Mouse (Mus musculus) large intestine, adult 2 months (tissue): Measurements from ENCODE around the gene Cd2bp2. TPM values are rescaled to one million over a fixed set of nuclear protein-coding genes. Genes with fewer than 3 reads are reported as not detected.
A peak's percentile ranks its signal among the peaks of the same experiment; 100 is the strongest.

Source experiments
- DNase-seq: peaks from one replicate; pipeline ENCODE4 v3.0.0-alpha.2; 2012; ENCODE audit warnings: low read depth, low spot score
- WGBS: fragments of 180-500 bp; shearing (Covaris S2); methylation state at CpG from one replicate; pipeline ENCODE4 v1.1.7; 2018; 5-methylcytosine and 5-hydroxymethylcytosine counted together
- polyA plus RNA-seq: library from polyadenylated mRNA; depleted of rRNA; stranded (reverse); fragments of >200 nt; gene quantifications from 2 replicates; pipeline ENCODE4 v1.2.3, GENCODE M21; 2012

Cd2bp2 gene
- polyA plus RNA-seq, 1 experiment = 25.1 TPM

GRCm38 (mm10) chr7:127220440-127220839 is 24.6 kb upstream of the Cd2bp2 start:
- WGBS = 65% methylated on average over 6 of the region's 6 CpGs
- no peak for DNase-seq

DNA sequence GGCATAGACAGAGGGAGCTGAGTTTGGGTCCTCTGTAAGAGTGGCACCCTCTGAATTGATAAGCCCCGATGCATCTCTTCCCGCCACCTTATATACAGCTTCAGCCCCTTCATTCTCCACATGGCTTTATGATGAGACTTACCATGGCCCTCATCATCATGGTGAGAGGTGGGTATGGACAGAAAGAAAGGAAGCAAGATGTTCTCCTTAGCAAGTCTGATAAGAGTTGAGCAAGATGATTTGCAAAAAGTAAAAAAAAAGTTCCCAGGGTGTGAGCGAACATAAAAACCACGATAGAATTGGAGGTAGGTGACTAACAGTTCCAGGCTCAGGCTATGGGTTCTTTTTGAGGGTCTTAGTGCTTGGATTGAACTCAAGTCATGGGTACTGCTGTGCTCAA is 22.8 kb upstream of the Cd2bp2 start:
- 79% methylated on average over 4 of the region's 4 CpGs for WGBS
- DNase-seq = no peak

GRCm38 (mm10) chr7:127217901-127218642 is 22.2 kb upstream of the Cd2bp2 start:
- DNase-seq = no peak
- WGBS = 65% methylated on average over 10 of the region's 10 CpGs

DNA sequence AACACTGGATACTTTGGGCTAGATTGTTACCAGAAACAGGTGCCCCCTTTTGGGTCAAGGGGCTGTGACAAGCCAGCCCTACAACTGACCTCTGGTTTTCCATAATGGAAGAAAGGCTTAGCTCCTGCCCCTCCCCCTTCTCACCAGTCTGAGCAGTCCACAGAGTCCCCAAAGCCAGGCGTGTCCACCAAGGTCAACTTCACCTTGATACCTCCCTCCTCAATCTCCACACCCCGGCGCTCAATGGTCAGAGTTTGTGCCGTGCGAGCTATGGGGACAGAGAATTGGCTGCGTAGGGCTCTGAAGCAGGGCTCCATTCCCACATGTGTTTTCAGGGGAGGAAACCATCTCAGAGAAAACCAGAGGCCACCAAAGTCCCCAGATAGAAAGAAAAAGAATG is 21.6 kb upstream of the Cd2bp2 start:
- no peak for DNase-seq
- 77% methylated on average over 6 of the region's 6 CpGs for WGBS

DNA sequence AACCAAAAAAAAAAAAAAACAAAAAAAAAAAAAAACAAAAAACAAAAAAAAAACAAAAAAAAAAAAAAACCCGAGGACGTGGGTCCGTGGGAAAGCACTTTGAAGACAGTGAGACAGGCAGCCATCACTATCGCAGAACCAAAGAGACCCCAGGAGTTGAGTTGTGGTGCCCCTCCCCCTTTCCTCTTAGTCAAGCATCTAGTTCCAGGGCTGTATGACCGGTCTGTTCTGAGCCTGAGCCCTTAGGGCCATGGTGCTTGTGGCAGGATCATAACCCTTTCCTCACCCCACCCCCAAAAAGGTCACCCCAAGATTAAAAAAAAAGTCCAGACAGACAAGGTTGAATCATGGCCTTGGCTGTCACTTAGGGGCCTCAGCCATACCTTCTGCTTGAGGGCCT is 20.5 kb upstream of the Cd2bp2 start:
- 93% methylated on average over 5 of the region's 5 CpGs for WGBS
- DNase-seq = no peak

DNA sequence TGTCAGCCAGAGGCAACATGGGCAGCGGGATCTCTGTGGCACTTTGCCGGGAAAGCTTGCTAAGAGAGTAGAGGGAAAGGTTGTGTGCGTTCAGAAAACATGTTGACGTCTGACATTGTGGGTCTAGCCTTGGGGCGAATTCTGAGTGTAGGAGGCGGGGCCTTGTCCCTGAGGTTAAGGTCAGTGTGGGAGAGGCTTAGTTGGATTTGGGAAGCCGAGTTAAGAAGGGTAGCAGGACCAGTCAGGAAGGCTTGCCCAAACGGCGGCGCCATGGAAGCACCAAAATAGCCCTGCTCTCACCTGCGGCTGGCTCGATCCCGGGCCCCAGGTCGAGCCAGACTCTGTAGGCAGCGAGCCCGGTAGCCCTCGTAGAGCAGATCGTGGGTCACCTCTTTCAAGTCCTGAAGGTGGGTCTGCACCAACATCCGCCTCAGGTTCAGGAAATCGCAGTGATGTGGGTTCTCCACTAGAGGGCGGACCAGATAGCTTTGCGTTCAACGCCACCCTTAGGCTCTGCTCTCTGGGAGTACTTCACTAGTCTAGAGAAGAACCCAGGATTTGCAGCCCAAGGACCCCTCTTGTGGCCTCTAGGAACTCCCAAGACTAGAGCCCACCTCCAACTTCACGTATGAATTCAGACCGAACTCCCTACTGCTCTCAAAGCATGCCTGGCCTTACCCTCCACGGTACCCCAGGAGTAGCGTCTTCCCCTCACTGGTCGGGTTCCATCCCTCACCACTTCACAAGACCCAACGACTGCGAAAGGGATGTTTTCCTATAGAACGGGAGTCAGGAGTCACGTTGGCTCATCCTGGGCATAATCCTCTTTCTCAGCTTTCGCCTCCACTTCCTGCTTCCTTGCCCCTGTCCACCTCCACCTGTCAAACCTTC is 19.4 kb upstream of the Cd2bp2 start:
- DNase-seq = no peak
- 27% methylated on average over 33 of the region's 33 CpGs for WGBS

DNA sequence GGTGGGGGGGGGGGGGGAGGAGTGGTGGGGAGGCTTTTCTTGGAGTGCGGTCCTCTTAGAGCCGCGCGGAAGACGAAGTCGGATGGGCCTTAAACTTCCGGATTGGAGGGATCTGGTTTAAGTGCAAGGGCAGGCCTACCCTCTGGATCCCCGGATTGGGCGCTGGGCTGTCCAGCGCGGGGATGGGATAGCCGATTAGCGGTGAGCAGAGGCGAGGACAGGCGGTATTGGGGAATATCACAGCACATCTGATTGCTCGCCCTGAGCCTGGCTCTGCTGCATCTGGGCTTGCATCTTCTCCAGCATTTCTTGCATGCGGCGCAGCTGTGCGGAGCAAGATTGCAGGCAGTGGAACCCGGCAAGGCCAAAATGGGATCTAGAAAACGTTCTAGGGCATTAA is 18.7 kb upstream of the Cd2bp2 start:
- 73% methylated on average over 21 of the region's 21 CpGs for WGBS
- no peak for DNase-seq

DNA sequence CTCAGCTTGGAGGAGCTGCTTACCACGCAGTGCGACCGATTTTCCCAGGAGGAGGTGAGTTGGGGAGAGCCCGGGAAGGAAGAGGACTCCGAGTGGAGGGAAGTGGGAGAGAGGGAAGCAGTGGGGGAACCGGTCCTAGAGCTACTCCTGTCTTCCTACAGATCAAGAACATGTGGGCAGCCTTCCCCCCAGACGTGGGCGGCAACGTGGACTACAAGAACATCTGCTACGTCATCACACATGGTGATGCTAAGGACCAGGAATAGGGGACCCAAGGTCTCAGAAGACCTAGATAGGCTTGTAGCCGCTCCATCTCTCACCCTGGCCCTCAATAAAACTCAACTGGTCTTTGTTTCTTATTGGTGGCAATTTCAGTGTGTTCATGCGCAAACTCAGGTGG is 18.1 kb upstream of the Cd2bp2 start:
- no peak for DNase-seq
- 74% methylated on average over 12 of the region's 12 CpGs for WGBS

- WGBS = 45% methylated on average over 7 of the region's 7 CpGs
Measured at GRCm38 (mm10) chr7:127213485-127213884, 17.6 kb upstream of the Cd2bp2 start.

DNA sequence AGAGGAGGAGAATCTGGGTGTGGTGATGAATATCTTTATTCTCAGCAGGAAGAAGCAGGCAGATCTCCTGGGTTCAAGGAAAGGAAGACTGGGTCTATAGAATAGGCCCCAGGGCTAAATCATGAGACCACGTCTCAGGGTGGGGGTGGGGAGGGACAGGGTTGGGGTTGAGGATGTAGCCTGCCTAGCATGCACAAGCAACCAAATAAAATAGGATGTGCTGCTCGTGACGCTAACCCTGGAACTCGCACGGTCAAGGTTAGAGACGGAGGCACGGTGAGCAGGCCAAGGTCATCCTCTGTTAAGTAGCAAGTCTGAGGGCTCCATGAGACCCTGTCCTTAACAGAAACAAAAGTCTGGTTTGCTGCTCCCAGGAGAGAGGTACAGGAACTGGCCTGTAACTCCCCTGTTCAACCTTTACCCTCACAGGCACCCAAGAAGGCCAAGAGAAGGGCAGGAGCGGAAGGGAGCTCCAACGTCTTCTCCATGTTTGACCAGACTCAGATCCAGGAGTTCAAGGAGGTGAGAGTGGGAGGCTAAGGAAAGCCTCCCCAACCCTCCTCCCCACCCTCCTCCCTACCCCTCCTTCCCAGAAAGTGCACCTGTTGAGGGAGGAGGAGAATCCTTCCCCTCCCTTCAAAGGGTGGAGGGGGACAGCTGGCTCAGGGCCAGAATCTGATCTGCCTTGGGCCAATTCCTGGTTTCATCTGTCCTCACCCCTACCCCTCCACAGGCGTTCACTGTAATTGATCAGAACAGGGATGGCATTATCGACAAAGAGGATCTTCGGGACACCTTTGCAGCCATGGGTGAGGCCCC is 16.8 kb upstream of the Cd2bp2 start:
- WGBS = 88% methylated on average over 12 of the region's 12 CpGs

More at GRCm38 (mm10) chr7:127213485-127213884, 17.6 kb upstream of the Cd2bp2 start:
- no peak for DNase-seq

GRCm38 (mm10) chr7:127211014-127211745 is 15.3 kb upstream of the Cd2bp2 start:
- DNase-seq = no peak
- 82% methylated on average over 5 of the region's 5 CpGs for WGBS

More for the DNA sequence above, 16.8 kb upstream of the Cd2bp2 start:
- no peak for DNase-seq

DNA sequence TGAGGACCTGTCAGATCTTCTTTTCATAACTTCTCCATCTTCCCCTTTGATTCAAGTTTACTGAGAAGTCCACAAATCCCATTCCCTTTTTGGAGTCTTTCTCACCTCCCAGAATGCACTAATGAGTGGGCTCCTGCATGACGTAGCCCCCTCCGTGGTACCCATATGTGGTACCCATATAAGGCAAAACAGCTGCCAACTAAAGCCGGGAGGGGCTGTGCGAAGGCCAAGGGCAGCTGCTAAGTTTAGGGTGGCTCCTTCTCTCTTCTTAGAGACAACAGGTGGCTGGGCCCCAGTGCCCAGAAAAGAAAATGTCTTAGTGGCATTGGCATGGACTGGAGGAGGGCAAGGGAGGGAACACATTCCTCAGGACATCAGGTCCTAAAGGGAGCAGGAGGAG is 14.4 kb upstream of the Cd2bp2 start:
- WGBS = 89% methylated on average over 4 of the region's 4 CpGs
- no peak for DNase-seq

GRCm38 (mm10) chr7:127209851-127210250 is 14.0 kb upstream of the Cd2bp2 start:
- WGBS = 73% methylated on average over 5 of the region's 5 CpGs
- no peak for DNase-seq

DNA sequence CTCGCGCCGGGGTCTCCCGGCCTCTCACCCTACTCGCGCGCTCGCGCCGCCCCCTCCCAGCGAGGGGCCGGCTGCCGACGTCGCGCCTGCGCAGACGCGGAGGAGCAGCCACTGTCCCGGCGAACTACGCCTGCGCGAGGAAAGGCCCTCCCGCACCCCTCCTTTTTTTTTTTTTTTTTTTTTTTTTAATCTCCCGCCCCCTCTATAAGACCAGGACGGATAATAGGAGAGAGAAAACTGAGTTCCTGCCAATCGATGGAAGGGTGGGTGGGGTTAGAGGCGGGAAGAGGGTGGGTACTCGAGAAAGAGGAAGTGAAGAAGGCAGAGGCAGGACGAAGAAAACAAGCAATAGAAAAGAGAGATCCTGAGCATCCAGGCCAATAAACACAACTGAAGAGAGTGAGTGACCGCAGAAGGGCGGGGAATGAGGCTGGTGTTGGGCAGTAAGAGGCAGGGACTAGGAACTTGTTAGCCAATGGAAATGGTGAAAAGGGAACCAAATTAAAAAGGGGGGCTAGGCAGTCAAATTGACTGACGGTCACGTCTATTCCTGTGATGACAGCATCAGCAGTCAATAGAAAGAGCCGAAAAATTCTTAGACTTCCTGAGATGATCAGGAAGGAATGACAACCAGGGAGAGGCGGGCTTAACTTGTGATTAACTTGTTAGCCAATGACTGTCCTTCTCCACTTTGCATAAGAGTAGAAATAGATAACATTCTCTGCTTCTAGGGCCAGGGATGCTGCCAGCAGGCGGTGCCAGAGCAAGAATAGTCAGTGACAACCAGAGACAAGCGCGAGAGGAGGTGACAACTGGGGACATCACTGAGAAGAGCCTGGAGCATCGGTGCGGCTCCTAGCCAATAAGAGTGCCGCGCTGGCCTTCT is 12.9 kb upstream of the Cd2bp2 start, which contains the start of gene Mylpf:
Gene Mylpf (plus strand): TSS at position 338 of the 886 bp plus-strand sequence.
- WGBS = under 1% methylated on average over 44 of the region's 44 CpGs
- DNase-seq = peak; percentile 97

DNA sequence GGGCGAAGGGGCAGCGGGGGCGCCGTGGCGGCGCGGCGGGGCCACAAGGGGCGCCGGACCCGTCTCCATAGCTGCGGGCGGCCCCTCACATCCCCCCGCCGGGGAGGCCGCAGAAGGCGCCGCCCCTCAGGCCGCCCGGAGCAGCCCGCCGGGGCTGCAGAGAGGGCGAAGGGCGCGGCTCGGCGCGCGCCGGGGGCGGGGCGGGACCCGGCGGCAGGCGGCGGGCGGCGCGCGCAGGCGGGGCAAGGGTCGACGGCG is 12.4 kb upstream of the Cd2bp2 start, which contains the start of gene Tbc1d10b:
Gene Tbc1d10b (minus strand): TSS at position 174 of the 258 bp plus-strand sequence.
- no peak for DNase-seq
- WGBS = under 1% methylated on average over 44 of the region's 44 CpGs

DNA sequence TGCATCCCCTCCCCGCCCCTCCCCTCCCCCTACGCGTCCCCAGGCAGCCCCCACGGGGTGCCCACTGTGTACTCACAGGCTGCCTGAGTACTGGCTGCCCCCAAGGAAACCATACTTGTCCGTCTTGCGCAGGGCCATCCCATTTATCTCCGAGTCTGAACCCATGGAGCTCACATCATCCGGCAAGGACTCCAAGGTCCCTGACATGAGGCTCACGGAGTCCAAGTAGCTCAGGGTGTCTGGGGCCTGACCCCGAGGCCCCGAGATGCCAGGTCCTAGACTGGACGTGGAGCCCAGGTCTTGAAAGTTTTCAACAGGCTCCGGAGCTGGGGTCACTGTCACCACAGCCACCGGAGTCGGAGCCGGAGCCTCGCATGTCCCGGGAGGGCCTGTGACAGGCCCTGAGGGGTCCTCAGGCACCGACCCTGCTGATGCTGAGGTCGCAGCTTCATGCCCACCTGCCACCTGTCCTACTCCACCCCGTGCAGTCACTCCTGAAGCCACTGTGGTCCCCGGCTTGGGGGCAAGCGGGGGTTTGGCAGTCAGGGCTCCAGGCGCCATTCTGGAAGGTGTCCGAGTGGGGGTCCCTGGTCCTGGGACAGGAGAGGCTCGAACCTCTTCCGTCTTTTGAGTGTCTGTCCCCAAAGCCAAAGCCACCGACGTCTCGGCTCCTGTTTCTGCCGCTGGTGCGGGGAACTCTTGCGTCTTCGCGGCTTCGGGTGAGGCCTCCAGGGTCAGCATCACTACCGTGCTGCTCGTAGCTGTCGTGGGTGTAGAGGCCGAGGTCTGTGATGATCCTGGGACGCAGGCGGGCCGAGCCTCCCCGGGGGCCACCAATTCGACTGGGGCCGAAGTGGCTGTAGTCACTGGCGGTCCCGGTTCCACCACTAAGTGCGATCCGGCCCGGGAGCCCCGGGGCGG is 11.8 kb upstream of the Cd2bp2 start:
- DNase-seq = no peak
- under 1% methylated on average over 53 of the region's 53 CpGs for WGBS

DNA sequence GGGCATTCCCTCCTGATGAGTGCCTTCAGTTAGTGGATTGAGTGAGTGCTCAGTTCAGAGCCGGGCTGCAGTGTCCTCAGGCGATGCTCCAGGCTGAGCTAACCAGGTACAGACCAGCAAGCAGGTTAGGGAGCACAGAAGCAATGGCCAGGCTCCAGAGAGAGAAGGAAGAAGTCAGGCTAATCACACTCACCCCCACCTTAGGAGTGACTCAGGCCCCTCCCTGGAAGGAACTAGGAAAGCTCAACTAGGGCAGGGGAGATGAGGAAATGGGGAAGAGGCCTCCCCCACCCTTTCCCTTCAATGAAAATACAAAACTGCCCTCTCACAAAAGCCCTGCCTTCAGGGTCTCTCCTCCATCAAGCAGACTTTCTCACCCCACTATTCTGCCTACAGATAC is 10.8 kb upstream of the Cd2bp2 start:
- no peak for DNase-seq
- WGBS = 17% methylated on average over 2 of the region's 2 CpGs
